Comparison of ENCODE assay signal across 12 mouse cellular contexts in genomic region chr9:69180961-69181360, GRCm38 (mm10).
DNase-seq lines count a peak whose midpoint lies in the region; ATAC-seq lines count a peak whose summit lies in the region.
"Had no signal": no experiment of that assay in that cellular context is flagged by ENCODE, and none has a peak within 500 bp of the region (broad histone marks: within the 10 kb centered on the region; RNA-seq: fewer than 3 reads in every experiment).

No protein-coding gene starts in this region.

- no peak for ATAC-seq in liver, embryonic 11.5 days (replicated peaks; ENCODE audit: low FRiP score)
- ATAC-seq in limb, embryonic 15.5 days (ENCODE audit: insufficient number of reproducible peaks, low FRiP score, low TSS enrichment, low read depth): 0 out of 2 replicates have a peak, but pooled peaks have one; percentile 4

- peak; percentile 17 for DNase-seq in cerebellum, adult 9-10 months
- DNase-seq in cerebellum, adult 11 months: no peak
- no peak for DNase-seq in liver, embryonic 11.5 days (ENCODE audit: low spot score)
- DNase-seq in liver: no peak
- DNase-seq in kidney, adult 9 months: peak; percentile 53
- no peak for DNase-seq in left cerebral cortex, adult 8-10 months (ENCODE audit: low spot score in 2 of 2)
- no peak for DNase-seq in adipocyte (ENCODE audit: low spot score)
- DNase-seq: midbrain, embryonic 14.5 days had no signal

- no peaks in the 10 kb centered on the region for H3K9me3 ChIP-seq in liver, embryonic 11.5 days (ENCODE audit: control insufficient read depth, low read length)
- H3K9me3 ChIP-seq in limb, embryonic 15.5 days: no peaks in the 10 kb centered on the region
- H3K9me3 ChIP-seq: hindbrain, embryonic 10.5 days had no signal

- H3K4me1 ChIP-seq in liver, embryonic 11.5 days (replicated peaks; ENCODE audit: control insufficient read depth, insufficient read depth, low read length): no peaks in the 10 kb centered on the region
- H3K4me1 ChIP-seq in limb, embryonic 15.5 days: peaks cover 10% of the 10 kb centered on the region

- no peak overlapping the region for H3K9ac ChIP-seq in liver, embryonic 11.5 days (ENCODE audit: low read depth, low read length)
- no peak overlapping the region for H3K9ac ChIP-seq in limb, embryonic 15.5 days

- H3K4me2 ChIP-seq in liver, embryonic 11.5 days: no peak overlapping the region
- H3K4me2 ChIP-seq in limb, embryonic 15.5 days: no peak overlapping the region

- peak overlapping the region; percentile 38; the same call in 1 of the 2 replicates for H3K27ac ChIP-seq in liver, embryonic 11.5 days (ENCODE audit: low read depth, low read length)
- H3K27ac ChIP-seq in limb, embryonic 15.5 days: no peak overlapping the region
- H3K27ac ChIP-seq: heart, adult 2 months; hindbrain, embryonic 10.5 days; macrophage had no signal

- H3K4me3 ChIP-seq in liver, embryonic 11.5 days (ENCODE audit: low read depth, low read length): no peak overlapping the region
- H3K4me3 ChIP-seq in limb, embryonic 15.5 days: no peak overlapping the region
- H3K4me3 ChIP-seq: heart, adult 2 months; hindbrain, embryonic 10.5 days had no signal

- no peaks in the 10 kb centered on the region for H3K36me3 ChIP-seq in liver, embryonic 11.5 days (ENCODE audit: control insufficient read depth, insufficient read depth, low read length)
- H3K36me3 ChIP-seq in limb, embryonic 15.5 days: no peaks in the 10 kb centered on the region
- H3K36me3 ChIP-seq: hindbrain, embryonic 10.5 days had no signal

- 56% methylated on average over 3 of the region's 3 CpGs for WGBS in liver, embryonic 11.5 days
- WGBS in limb, embryonic 15.5 days: 14% methylated on average over 3 of the region's 3 CpGs

- H3K27me3 ChIP-seq in liver, embryonic 11.5 days (replicated peaks; ENCODE audit: control insufficient read depth, insufficient read depth, low read length): no peaks in the 10 kb centered on the region
- H3K27me3 ChIP-seq in limb, embryonic 15.5 days: no peaks in the 10 kb centered on the region

Comparison
In these comparisons a context has a peak if more than half of its experiments do, and no peak if none do; other contexts are left out.
1. DNase-seq: peak in cerebellum, adult 9-10 months (single experiment) and kidney, adult 9 months (single experiment); none in cerebellum, adult 11 months (single experiment), liver, embryonic 11.5 days (single experiment), liver (single experiment), left cerebral cortex, adult 8-10 months (0 of 2) and adipocyte (single experiment).